Mouse (Mus musculus): ENCODE measurements at regions not wholly inside any gene's neighbourhood (a gene's known extent, or its start where the extent isn't known, plus 50 kb on each side); places are given as distances from the start of the nearest gene placed in this dataset.
A peak's percentile ranks its signal among the peaks of the same experiment; 100 is the strongest.

DNA sequence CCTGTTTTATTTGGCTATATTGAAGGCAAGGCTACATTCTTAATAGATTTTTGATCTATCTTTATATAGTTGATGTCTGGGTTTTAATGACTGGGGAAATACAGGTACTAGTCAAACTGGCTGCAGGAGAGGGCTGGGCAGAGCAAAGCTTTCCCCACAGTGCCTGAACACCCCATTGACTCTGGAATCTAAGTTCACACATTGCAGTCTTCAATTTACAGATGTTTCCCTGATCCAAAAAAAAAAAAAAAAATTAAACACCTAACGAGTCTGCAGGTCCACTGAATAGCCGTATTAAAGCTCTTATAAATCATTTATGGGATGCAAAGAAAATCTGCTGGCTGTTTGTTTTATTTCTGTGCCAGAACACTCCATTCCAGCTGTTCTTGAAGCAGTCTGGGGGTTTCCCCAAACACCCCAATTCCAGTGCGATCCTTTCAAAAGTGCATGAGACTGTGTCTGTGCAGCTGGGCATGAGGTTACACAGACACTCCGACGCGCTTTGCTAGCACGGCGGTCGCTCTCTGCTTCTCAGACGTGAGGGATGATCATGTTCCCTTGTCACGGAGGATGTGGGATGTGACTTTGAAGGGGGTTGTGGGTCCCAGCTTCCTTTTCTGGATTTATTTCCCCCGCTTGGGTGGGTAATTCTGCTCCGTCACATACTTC is 173.3 kb upstream of the Tut7 start:
- H3K27ac ChIP-seq: no peak overlapping the region
- H3K4me2 ChIP-seq: no peak overlapping the region
- peaks cover 21% of the 10 kb centered on the region for H3K4me1 ChIP-seq
- H3K27me3 ChIP-seq: 0 out of 2 replicates have a peak, but pooled peaks cover 3% of the 10 kb centered on the region
- ATAC-seq (ENCODE audit: low FRiP score): no peak
- no peaks in the 10 kb centered on the region for H3K36me3 ChIP-seq (replicated peaks)
- H3K9ac ChIP-seq: no peak overlapping the region
- no peaks in the 10 kb centered on the region for H3K9me3 ChIP-seq
- whole genome bisulfite sequencing: 79% methylated on average over 13 of the region's 13 CpGs
- H3K4me3 ChIP-seq (replicated peaks): no peak overlapping the region

DNA sequence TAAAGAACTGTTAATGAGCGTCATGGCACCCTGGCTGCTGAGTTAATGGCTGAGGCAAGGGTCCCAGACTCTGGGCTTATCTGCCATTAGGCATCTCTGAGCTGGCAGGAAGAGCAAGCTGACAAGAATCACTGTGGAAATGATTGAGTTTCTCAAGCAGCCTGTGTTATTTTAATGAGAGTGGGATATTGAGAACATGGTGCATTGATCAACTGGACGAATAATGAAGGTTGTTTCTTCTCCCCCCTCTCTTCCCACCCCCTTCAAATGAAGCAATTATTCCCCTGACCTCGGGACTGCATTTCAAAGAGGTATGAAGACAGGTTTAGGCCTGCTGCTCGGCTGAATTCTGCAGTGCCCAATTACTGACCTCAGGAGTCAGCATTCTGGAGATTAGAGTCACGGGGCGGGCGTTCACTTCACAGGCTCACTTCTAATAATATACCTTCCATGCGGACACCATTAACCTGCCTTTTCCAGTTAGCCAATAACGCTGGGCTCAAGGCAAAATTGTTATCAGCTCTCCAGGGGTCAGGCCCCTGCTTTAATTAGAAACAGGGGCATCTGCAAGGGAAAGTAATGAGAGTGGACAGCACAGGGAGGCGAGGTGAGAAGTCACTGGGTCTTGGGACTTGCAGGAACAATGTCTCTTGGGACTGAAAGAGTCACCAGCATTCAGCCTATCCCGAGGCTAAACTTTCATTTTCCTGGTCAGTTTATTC is 170.0 kb upstream of the Tut7 start:
- Histone ChIP-seq H3K27ac (peak overlapping the region; percentile 79), H3K4me3 (replicated peaks) (no peak overlapping the region), H3K36me3 (replicated peaks) (no peaks in the 10 kb centered on the region), H3K9ac (no peak overlapping the region), H3K4me1 (peaks cover 22% of the 10 kb centered on the region), H3K4me2 (no peak overlapping the region), H3K27me3 (0 out of 2 replicates have a peak, but pooled peaks cover 3% of the 10 kb centered on the region), H3K9me3 (no peaks in the 10 kb centered on the region)
- ATAC-seq (ENCODE audit: low FRiP score): peak; percentile 69; the same call in 1 of the 2 replicates
- 15% methylated on average over 11 of the region's 11 CpGs for WGBS

DNA sequence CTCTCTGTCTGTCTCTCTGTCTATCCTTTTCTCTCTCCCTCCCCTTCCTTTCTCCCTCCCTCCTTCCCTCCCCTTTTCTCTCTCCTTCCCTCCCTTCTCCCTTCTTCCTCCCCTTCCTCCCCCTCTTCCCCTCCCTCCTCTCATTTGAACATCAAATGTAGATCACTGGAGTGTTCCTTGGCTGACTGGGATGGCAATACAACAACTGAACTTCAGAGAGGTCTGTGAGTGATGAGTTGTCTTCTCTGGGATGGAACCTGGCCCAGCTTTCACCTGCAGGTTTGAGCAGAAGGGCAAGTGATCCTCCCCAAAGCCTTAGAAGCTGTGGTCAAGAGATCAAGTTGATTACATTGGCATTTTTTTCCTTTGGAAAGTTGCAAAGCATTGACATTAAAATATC is 169.4 kb upstream of the Tut7 start:
- Histone ChIP-seq H3K27me3 (0 out of 2 replicates have a peak, but pooled peaks cover 3% of the 10 kb centered on the region), H3K27ac (peak overlapping the region; percentile 79), H3K36me3 (replicated peaks) (no peaks in the 10 kb centered on the region), H3K9ac (no peak overlapping the region), H3K9me3 (0 out of 2 replicates have a peak, but pooled peaks cover 5% of the 10 kb centered on the region), H3K4me2 (no peak overlapping the region), H3K4me3 (replicated peaks) (no peak overlapping the region), H3K4me1 (peaks cover 22% of the 10 kb centered on the region)
- ATAC-seq (ENCODE audit: low FRiP score): peak; percentile 36; the same call in 1 of the 2 replicates

DNA sequence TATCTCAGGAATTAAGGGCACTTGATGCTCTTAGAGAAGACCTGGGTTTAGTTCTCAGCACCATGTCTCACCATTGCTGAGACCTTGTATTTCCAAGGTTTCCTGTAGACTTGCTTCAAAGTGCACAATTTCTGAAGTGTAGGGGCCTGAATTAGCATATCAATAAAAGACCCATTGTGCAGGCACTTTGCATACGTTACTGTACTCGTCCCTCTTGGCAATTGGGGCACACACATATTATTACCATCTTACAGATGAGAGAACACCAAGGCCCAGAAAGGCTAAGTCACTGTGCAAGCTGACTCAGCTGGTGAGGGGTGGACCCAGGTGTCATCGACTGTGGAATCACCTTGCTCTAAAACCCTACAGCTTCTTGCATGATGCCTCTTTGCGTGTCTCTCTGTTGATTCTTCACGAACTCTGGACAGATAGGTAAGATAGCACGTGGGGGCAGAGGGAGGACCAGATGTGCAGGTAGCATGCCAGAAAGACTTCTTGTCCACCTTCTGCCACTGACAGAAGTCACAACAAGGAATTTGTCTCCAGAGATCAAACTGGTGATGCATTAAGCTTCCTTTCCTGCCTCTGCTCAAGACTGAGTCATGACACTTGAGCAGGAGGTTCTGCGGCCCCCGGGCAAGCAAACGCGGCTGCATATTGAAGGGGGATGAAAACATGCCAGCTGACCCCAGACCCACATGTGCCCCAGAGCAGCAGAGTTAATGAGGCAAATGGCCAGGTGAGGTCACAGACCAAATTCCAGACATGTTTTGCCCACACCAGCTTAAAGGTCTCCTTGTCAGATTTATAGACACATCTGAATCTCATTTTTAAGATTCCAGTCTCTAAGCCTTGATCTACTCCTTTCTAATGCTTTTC is 167.7 kb upstream of the Tut7 start:
- WGBS: 51% methylated on average over 10 of the region's 10 CpGs
- H3K4me1 ChIP-seq: peaks cover 22% of the 10 kb centered on the region
- no peak overlapping the region for H3K4me2 ChIP-seq
- 0 out of 2 replicates have a peak, but pooled peaks cover 3% of the 10 kb centered on the region for H3K27me3 ChIP-seq
- H3K36me3 ChIP-seq (replicated peaks): no peaks in the 10 kb centered on the region
- no peak; the same call in 1 of the 2 replicates for ATAC-seq (ENCODE audit: low FRiP score)
- peak overlapping the region; percentile 68 for H3K27ac ChIP-seq
- no peak overlapping the region for H3K9ac ChIP-seq
- no peak overlapping the region for H3K4me3 ChIP-seq (replicated peaks)
- 0 out of 2 replicates have a peak, but pooled peaks cover 5% of the 10 kb centered on the region for H3K9me3 ChIP-seq

DNA sequence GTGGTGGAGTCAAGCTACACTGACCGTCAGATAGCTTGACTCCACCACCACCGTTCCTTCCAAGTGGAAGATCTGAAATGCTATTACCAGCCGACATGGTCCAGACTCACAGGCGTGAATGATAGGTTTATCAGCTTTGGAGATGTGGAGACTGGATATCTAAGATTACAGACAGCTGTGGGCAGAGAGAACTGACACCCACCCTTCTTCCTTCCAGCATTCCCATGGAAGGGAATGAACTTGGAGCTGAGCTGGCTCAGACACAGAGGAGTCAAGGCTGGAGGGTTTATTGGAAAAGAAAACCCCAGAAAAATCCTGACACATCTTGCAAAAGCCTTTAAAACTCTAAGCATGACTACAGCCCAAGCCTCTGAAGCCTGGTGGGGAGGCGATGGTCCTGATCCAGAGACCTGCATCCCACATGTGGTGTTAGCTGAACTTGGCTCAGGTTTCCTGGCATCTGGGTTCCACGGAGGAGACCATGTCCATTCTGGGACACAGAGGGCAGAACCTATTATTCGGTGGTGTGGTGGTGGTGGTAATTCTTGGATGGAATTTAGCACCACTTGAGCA is 165.5 kb upstream of the Tut7 start:
- no peak overlapping the region for H3K4me3 ChIP-seq (replicated peaks)
- H3K36me3 ChIP-seq (replicated peaks): no peaks in the 10 kb centered on the region
- 0 out of 2 replicates have a peak, but pooled peaks cover 5% of the 10 kb centered on the region for H3K9me3 ChIP-seq
- H3K4me2 ChIP-seq: no peak overlapping the region
- 0 out of 2 replicates have a peak, but pooled peaks cover 2% of the 10 kb centered on the region for H3K27me3 ChIP-seq
- no peak overlapping the region for H3K27ac ChIP-seq
- 78% methylated on average over 7 of the region's 7 CpGs for WGBS
- peaks cover 22% of the 10 kb centered on the region for H3K4me1 ChIP-seq
- ATAC-seq (ENCODE audit: low FRiP score): no peak
- H3K9ac ChIP-seq: no peak overlapping the region

DNA sequence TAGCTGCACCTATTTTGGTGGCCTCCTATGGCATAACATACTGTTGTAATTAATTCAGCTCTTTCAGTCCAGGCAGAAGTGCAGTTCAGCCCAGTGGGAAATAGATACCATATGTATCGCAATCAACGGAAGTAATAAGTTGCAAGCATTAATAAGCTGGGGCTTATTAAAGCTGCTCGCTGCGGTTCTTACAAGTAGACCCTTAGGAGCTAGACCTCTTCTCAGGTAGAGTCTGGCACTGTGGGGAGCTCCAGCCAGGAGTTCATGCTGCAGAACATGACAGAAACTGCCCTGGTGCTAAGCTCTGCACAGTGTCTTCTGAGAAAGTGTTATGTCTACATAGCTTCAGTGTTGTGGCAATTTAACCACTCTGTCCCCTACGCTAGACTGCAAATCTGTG is 153.5 kb upstream of the Tut7 start:
- H3K4me1 ChIP-seq: peaks cover 12% of the 10 kb centered on the region
- no peak overlapping the region for H3K9ac ChIP-seq
- 89% methylated on average over 5 of the region's 5 CpGs for WGBS
- H3K4me3 ChIP-seq (replicated peaks): no peak overlapping the region
- no peaks in the 10 kb centered on the region for H3K36me3 ChIP-seq (replicated peaks)
- no peak overlapping the region for H3K4me2 ChIP-seq
- H3K27ac ChIP-seq: no peak overlapping the region
- no peak for ATAC-seq (ENCODE audit: low FRiP score)
- peaks cover 25% of the 10 kb centered on the region; the same call in 1 of the 2 replicates for H3K27me3 ChIP-seq
- H3K9me3 ChIP-seq: 0 out of 2 replicates have a peak, but pooled peaks cover 4% of the 10 kb centered on the region

DNA sequence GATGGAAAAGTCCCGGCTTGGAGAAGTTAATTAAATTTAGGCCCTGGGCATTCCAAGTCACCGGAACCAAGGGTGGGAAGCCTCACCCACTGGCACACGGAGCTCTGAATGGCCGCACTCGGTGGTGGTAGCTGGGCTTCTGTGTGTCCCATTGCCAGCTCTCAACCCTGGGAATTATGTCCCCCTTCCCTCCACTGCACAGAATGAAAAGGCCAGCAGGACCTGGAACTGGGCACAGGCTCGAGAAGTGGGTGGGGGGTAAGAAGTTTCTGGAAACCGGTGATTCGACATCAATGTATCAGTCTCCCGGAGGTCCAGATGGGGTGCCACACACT is 149.1 kb upstream of the Tut7 start:
- H3K4me1 ChIP-seq: peaks cover 36% of the 10 kb centered on the region
- no peak overlapping the region for H3K9ac ChIP-seq
- H3K4me3 ChIP-seq (replicated peaks): 0 out of 2 replicates have a peak overlapping the region, but pooled peaks have one; percentile 0
- H3K27ac ChIP-seq: peak overlapping the region; percentile 90
- no peaks in the 10 kb centered on the region for H3K9me3 ChIP-seq
- H3K4me2 ChIP-seq: peak overlapping the region; percentile 48
- WGBS: 11% methylated on average over 9 of the region's 9 CpGs
- no peaks in the 10 kb centered on the region for H3K36me3 ChIP-seq (replicated peaks)
- ATAC-seq (ENCODE audit: low FRiP score): peak; percentile 52
- H3K27me3 ChIP-seq: peaks cover 42% of the 10 kb centered on the region

DNA sequence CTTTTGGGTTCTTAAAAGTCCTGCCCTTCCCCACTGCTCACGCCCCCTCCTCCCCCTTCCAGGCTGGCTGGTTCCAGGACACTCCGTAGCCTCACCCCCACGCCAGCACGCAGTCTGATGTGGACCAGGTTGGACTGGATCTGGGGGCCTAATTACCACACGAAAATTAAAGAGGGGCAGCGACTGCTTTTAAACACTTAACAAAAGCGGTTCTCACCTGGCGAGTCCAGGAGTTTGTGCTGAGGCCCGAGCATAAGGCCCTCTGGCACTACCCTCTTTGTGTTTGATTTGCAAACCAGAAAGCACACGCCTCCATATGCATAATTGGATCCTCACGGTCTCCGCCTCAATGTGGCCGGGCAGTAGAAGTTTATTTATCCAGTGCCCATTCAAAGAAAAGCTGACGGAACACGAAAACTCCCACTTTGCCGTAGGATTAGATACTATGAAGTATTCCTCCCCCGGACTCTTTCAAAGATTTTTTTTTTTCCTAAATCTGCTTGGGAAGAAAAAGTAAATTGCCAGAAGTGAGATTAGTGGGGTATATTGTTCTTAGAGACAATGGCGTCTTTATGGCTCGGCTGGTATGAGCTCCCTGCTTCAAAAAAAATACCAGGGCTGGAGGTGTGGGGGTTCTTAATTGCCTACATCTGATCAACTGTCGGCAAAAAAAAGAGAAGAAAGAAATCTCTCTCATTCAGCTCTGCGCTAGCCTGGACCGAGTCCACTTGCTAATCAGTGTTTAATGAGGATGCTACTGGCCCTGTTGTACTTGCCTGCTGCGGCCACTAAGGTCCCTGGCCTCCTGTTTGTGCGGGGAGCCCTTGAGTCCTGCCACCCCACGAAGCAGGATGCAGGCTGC is 148.5 kb upstream of the Tut7 start:
- ATAC-seq (ENCODE audit: low FRiP score): peak; percentile 89
- Histone ChIP-seq H3K27ac (peak overlapping the region; percentile 90), H3K27me3 (peaks cover 44% of the 10 kb centered on the region), H3K4me1 (peaks cover 36% of the 10 kb centered on the region), H3K36me3 (replicated peaks) (no peaks in the 10 kb centered on the region), H3K9me3 (no peaks in the 10 kb centered on the region), H3K9ac (0 out of 2 replicates have a peak overlapping the region, but pooled peaks have one; percentile 31), H3K4me3 (replicated peaks) (peak overlapping the region; percentile 14; the same call in 1 of the 2 replicates), H3K4me2 (peak overlapping the region; percentile 48)
- under 1% methylated on average over 25 of the region's 25 CpGs for WGBS

DNA sequence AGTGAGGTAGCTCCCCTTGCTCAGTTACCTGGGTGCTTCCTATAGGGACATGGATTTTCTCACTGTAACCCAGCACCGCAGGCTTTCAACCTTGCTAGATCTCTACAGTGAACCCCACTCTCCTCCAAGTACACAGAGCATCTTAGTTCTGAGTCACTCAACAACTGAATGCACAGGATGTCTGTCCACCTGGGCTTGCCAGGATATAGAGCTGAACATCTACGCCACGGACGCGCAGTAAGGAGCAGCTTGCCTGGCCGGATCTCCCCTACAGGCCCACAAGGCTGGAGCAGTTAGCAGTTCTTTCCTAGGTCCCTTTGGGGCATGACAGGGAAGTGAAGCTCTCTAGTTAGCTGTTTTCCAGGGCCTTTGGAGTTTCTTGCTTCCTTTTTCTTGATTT is 147.5 kb upstream of the Tut7 start:
- Histone ChIP-seq H3K27me3 (peaks cover 39% of the 10 kb centered on the region), H3K27ac (peak overlapping the region; percentile 90), H3K9me3 (no peaks in the 10 kb centered on the region), H3K36me3 (replicated peaks) (no peaks in the 10 kb centered on the region), H3K4me3 (replicated peaks) (no peak overlapping the region), H3K4me2 (peak overlapping the region; percentile 48; the same call in 1 of the 2 replicates), H3K4me1 (peaks cover 36% of the 10 kb centered on the region), H3K9ac (peak overlapping the region; percentile 31; the same call in 1 of the 2 replicates)
- WGBS: 26% methylated on average over 6 of the region's 6 CpGs
- ATAC-seq (ENCODE audit: low FRiP score): no peak

DNA sequence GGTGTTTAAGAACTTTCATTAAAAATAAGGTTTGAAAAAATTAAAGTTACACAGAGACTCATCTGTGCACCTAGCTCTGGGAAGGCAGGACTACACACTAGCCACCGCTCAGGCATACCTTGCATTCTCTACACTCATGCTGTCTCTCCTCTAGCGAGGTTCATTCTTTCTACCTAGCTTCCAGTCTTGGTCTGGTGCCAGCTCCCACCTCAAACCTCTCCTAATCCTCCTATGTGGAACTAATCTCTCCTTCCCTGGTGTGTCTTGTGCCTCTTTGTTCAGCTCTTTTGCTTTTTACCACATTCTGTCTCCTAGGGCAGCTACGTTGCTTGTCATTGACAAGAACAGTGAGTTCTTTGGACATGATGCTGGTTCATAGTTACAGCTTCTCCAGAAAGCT is 146.5 kb upstream of the Tut7 start:
- H3K27ac ChIP-seq: peak overlapping the region; percentile 90
- peaks cover 32% of the 10 kb centered on the region for H3K27me3 ChIP-seq
- ATAC-seq (ENCODE audit: low FRiP score): no peak
- no peaks in the 10 kb centered on the region for H3K36me3 ChIP-seq (replicated peaks)
- no peak overlapping the region for H3K9ac ChIP-seq
- peaks cover 36% of the 10 kb centered on the region for H3K4me1 ChIP-seq
- no peaks in the 10 kb centered on the region for H3K9me3 ChIP-seq
- no peak overlapping the region for H3K4me2 ChIP-seq
- WGBS: 38% methylated on average over 3 of the region's 3 CpGs
- H3K4me3 ChIP-seq (replicated peaks): no peak overlapping the region

DNA sequence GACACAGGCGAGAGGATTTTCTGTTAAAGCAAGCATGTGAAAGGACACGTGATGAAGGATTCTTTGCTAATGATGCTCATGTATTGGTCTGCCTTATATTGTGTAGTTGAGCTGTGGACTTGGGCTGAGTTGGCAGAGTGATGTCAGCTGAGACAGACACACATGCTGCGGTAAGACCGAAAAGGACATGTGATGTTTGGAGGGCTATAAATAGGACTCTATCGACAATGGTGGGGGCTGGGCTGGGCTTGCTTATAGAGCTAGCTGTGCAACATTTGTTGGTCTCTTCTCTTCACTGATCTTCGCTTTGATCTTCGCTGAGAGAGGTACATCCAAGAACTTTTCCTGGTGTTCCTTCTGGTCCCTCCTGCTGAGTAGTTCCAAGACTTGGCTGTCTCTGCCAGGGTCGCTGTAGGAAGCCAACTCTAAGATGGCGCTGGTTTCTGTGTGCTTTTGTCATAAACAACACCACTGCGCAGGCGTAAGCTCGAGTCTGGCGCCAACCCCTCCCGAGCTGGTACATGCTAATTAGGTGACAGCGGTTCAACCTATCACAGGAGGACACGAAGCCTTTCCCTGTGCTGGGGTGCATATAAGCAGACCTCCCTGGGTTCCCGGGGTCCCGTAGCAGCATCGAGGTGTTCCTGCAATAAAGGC is 145.8 kb upstream of the Tut7 start:
- H3K9me3 ChIP-seq: no peaks in the 10 kb centered on the region
- ATAC-seq (ENCODE audit: low FRiP score): no peak
- H3K27ac ChIP-seq: peak overlapping the region; percentile 90
- H3K4me1 ChIP-seq: peaks cover 36% of the 10 kb centered on the region
- WGBS: 82% methylated on average over 19 of the region's 19 CpGs
- no peak overlapping the region for H3K4me3 ChIP-seq (replicated peaks)
- peaks cover 27% of the 10 kb centered on the region for H3K27me3 ChIP-seq
- H3K4me2 ChIP-seq: no peak overlapping the region
- H3K36me3 ChIP-seq (replicated peaks): no peaks in the 10 kb centered on the region
- no peak overlapping the region for H3K9ac ChIP-seq
